Mouse (Mus musculus): ENCODE results near the gene Nid1. TPM values are rescaled to one million over a fixed set of nuclear protein-coding genes. Genes with fewer than 3 reads are reported as not detected.
A peak's percentile ranks its signal among the peaks of the same experiment; 100 is the strongest.
"Not testable (repeated sequence)": the region's sequence is repeated elsewhere in the genome, so short reads cannot be mapped to it uniquely, and the experiment has no call there.

The Nid1 gene
- polyA plus RNA-seq, 2 experiments = 16.9 to 18.3 TPM

DNA sequence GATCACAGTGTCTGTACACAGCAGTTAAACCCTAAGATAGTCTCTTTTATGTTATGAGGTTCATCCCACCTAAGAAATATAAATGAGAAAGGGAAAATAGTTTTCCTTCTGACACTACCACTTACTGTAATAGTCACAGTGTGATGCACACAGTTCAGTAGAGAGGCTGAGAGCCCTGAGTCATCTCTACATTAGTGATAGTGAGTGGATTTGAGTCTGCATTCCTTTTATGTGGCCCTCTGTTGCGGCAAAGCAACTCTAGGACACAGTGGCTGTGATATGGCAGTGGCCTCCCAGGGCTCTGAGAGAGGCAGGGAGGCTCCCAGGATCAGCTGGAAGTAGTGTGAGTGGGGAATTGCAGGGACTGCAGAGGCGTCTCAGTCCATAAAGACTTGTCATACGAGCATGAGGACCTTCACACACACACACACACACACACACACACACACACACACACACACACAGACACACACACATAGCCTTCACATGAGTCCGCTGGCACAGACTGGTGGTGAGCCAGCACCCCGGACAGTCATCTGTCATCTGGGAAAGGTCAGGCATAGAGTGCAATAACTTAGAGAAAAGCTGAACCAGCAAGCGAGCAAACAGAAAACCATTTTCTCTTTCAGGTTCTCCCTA lies 32.7 kb upstream of the Nid1 start:
- ATAC-seq (ENCODE audit: insufficient read depth); H3K4me1 ChIP-seq (replicated peaks; ENCODE audit: control insufficient read depth in 2 of 2, insufficient read depth in 2 of 2, low read length in 1 of 2); H3K27ac ChIP-seq; H3K9ac ChIP-seq (replicated peaks); DNase-seq (ENCODE audit: low read depth in 3 of 3, low spot score in 3 of 3); H3K4me2 ChIP-seq (ENCODE audit: low read depth); H3K36me3 ChIP-seq (replicated peaks; ENCODE audit: control insufficient read depth, insufficient read depth, low read depth); H3K4me3 ChIP-seq (ENCODE audit: insufficient read depth in 1 of 2, low read depth in 2 of 2, low read length in 2 of 2); H3K9me3 ChIP-seq (ENCODE audit: control insufficient read depth, low read length); H3K27me3 ChIP-seq (ENCODE audit: control insufficient read depth, insufficient read depth, low read length): not testable (repeated sequence)
- WGBS (ENCODE audit: insufficient replicate concordance) = 54% methylated on average over 6 of the region's 6 CpGs

DNA sequence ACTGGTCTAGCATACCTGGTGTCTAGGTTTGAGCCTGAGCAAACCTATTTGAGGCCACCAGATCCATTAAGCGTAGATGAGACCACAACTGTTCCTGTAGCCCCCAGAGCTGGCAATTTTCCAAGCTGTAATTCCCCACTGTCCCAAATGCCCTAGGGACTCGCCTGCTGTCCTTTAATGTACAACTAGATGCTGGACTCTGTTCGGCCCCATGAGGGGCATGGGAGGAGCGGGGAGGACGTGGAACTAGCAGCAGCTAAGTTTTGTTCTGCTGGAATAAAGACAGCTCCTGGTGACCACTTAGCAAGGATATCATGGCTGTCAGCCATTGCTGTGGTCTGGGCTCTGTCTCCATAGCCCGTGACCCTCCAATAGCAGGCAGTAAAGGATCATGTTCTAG lies 31.8 kb upstream of the Nid1 start:
- H3K9me3 ChIP-seq (ENCODE audit: control insufficient read depth, low read length); H3K27me3 ChIP-seq (ENCODE audit: control insufficient read depth, insufficient read depth, low read length); DNase-seq (ENCODE audit: low read depth in 3 of 3, low spot score in 3 of 3); H3K4me1 ChIP-seq (replicated peaks; ENCODE audit: control insufficient read depth in 2 of 2, insufficient read depth in 2 of 2, low read length in 1 of 2); H3K27ac ChIP-seq; H3K4me3 ChIP-seq (ENCODE audit: insufficient read depth in 1 of 2, low read depth in 2 of 2, low read length in 2 of 2); H3K9ac ChIP-seq (replicated peaks); H3K36me3 ChIP-seq (replicated peaks; ENCODE audit: control insufficient read depth, insufficient read depth, low read depth); H3K4me2 ChIP-seq (ENCODE audit: low read depth): not testable (repeated sequence)
- no CpG with 5 or more reads among the region's 6 CpGs for WGBS (ENCODE audit: insufficient replicate concordance)
- ATAC-seq (ENCODE audit: insufficient read depth) = peak; percentile 41; the same call in 1 of the 2 replicates

GRCm38 (mm10) chr13:13414206-13414605 lies 23.1 kb upstream of the Nid1 start:
- no peak overlapping the region for H3K27ac ChIP-seq
- no peaks in the 10 kb centered on the region for H3K9me3 ChIP-seq (ENCODE audit: control insufficient read depth, low read length)
- peak; percentile 50; the same call in 1 of the 2 replicates for ATAC-seq (ENCODE audit: insufficient read depth)
- no peak overlapping the region for H3K4me3 ChIP-seq (ENCODE audit: insufficient read depth in 1 of 2, low read depth in 2 of 2, low read length in 2 of 2)
- H3K36me3 ChIP-seq (replicated peaks; ENCODE audit: control insufficient read depth, insufficient read depth, low read depth) = no peaks in the 10 kb centered on the region
- no peak overlapping the region for H3K4me2 ChIP-seq (ENCODE audit: low read depth)
- no peaks in the 10 kb centered on the region for H3K4me1 ChIP-seq (replicated peaks; ENCODE audit: control insufficient read depth in 2 of 2, insufficient read depth in 2 of 2, low read length in 1 of 2)
- TF ChIP-seq EP300 (IDR thresholded peaks at IDR 0.05; ENCODE audit: low read depth) (no peak), CTCF (IDR thresholded peaks at IDR 0.05; ENCODE audit: low read depth) (no peak)
- no peak for DNase-seq (ENCODE audit: low read depth in 3 of 3, low spot score in 3 of 3)
- WGBS (ENCODE audit: insufficient replicate concordance) = 44% methylated on average over 3 of the region's 3 CpGs
- H3K9ac ChIP-seq (replicated peaks) = no peak overlapping the region
- no peaks in the 10 kb centered on the region for H3K27me3 ChIP-seq (ENCODE audit: control insufficient read depth, insufficient read depth, low read length)

GRCm38 (mm10) chr13:13415120-13416006 lies 22.0 kb upstream of the Nid1 start:
- H3K4me2 ChIP-seq (ENCODE audit: low read depth); ATAC-seq (ENCODE audit: insufficient read depth): not testable (repeated sequence)
- 26% methylated on average over 23 of the region's 23 CpGs for WGBS (ENCODE audit: insufficient replicate concordance)

DNA sequence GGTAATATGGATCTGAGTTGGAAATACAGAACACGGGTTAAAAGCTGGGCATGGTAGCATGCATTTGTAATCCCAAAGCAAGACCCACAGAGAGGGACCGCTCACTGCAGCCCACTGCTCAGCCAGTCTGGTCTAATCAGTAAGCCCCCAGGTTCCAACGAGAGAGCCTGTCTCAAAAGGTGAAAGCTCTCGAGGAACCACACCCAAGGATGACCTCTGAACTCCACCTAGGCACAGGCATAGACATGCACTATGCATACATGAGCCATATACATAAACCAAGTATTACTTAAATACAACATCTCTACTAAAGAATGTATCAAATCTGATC lies 21.4 kb upstream of the Nid1 start:
- not testable (repeated sequence) for H3K27ac ChIP-seq; H3K27me3 ChIP-seq (ENCODE audit: control insufficient read depth, insufficient read depth, low read length); H3K9ac ChIP-seq (replicated peaks); H3K4me2 ChIP-seq (ENCODE audit: low read depth); ATAC-seq (ENCODE audit: insufficient read depth); H3K9me3 ChIP-seq (ENCODE audit: control insufficient read depth, low read length); DNase-seq (ENCODE audit: low read depth in 3 of 3, low spot score in 3 of 3); H3K36me3 ChIP-seq (replicated peaks; ENCODE audit: control insufficient read depth, insufficient read depth, low read depth); H3K4me1 ChIP-seq (replicated peaks; ENCODE audit: control insufficient read depth in 2 of 2, insufficient read depth in 2 of 2, low read length in 1 of 2); H3K4me3 ChIP-seq (ENCODE audit: insufficient read depth in 1 of 2, low read depth in 2 of 2, low read length in 2 of 2)
- WGBS (ENCODE audit: insufficient replicate concordance) = 44% methylated on average over 3 of the region's 4 CpGs

More at GRCm38 (mm10) chr13:13415120-13416006, 22.0 kb upstream of the Nid1 start:
- not testable (repeated sequence) for H3K36me3 ChIP-seq (replicated peaks; ENCODE audit: control insufficient read depth, insufficient read depth, low read depth); H3K4me3 ChIP-seq (ENCODE audit: insufficient read depth in 1 of 2, low read depth in 2 of 2, low read length in 2 of 2); H3K27me3 ChIP-seq (ENCODE audit: control insufficient read depth, insufficient read depth, low read length); DNase-seq (ENCODE audit: low read depth in 3 of 3, low spot score in 3 of 3); H3K4me1 ChIP-seq (replicated peaks; ENCODE audit: control insufficient read depth in 2 of 2, insufficient read depth in 2 of 2, low read length in 1 of 2); H3K9me3 ChIP-seq (ENCODE audit: control insufficient read depth, low read length); H3K9ac ChIP-seq (replicated peaks); H3K27ac ChIP-seq
- peak; percentile 34 for TF ChIP-seq CTCF (IDR thresholded peaks at IDR 0.05; ENCODE audit: low read depth)

Data from liver, embryonic 14.5 days (tissue).